Mouse (Mus musculus) activated CD4-positive, CD25-positive, alpha-beta regulatory T cell, adult 4 months (primary cell): ENCODE measurements around the gene Exoc7. TPM values are rescaled to one million over a fixed set of nuclear protein-coding genes. Genes with fewer than 3 reads are reported as not detected.

Experiments
- ATAC-seq: one replicate; pipeline ENCODE4 v1.8.0; 2017
- polyA plus RNA-seq, 2 experiments: library from polyadenylated mRNA; unstranded; fragments of 100-300 nt; shearing (Covaris generic); gene quantifications; one replicate each; pipeline ENCODE4 v1.2.1; 2017

The Exoc7 gene
- polyA plus RNA-seq, 2 experiments from 2014 or later = 49.2 to 80.4 TPM

DNA sequence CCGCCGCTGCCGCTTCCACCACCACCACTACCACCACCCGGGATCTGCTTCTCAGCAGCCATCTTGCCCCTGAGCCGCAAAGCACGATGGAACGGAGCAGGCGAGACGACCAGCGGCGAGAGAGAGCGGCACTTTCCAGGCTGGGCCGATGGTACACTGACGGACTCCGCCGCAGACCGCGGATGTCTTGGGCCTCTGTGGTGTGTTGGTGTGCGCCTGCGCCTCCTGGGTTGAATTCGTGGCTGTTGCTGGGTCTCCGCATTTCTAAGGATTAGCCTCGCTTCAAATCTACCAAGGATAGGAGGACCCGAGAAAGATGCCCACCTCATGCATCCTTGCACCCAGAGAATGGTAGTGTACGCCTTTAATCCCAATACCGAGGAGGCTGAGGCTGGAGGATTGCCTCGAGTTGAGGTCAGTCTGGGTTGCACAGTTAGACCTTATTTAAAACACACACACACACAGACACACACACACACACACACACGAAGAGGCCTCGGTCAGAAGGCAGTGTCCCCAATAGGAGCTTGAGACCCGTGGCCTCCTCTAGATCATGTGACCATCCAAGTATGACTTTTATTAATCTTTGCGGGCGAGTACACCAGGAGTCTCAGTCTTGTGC is 32.9 kb downstream of the Exoc7 start, which contains the start of gene Srp68:
Gene Srp68, minus strand, starts transcription at position 173 of the 622 bp plus-strand sequence.
- ATAC-seq = peak; percentile 94

DNA sequence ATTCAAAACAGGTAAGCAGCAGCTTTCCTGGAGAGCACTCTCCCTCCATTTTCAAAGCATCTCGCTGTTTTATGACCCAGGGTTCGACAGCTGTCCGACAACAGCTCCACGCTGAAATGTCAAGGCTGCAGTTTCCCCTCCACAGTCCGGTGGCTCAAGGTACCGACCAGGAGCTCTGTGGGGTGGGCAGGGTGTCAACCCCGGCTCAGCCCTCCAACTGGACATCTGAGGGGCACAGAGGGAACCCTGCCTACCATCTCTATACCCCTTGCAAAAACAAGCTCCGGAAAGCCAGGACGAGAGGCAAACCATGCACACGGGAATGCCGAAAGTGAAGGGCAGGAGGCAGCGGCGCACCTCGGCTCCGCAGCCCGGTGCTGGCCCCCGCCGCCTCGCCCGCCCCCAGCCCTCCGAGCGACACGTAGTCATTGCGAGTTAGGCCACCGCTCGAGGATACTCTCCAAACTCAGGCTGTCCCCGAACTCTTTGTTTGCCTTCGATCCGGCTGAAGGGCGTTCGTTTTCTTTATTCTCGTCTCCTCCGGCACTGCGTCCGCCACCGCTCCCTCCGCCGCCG is 33.5 kb downstream of the Exoc7 start:
- ATAC-seq = peak; percentile 31

DNA sequence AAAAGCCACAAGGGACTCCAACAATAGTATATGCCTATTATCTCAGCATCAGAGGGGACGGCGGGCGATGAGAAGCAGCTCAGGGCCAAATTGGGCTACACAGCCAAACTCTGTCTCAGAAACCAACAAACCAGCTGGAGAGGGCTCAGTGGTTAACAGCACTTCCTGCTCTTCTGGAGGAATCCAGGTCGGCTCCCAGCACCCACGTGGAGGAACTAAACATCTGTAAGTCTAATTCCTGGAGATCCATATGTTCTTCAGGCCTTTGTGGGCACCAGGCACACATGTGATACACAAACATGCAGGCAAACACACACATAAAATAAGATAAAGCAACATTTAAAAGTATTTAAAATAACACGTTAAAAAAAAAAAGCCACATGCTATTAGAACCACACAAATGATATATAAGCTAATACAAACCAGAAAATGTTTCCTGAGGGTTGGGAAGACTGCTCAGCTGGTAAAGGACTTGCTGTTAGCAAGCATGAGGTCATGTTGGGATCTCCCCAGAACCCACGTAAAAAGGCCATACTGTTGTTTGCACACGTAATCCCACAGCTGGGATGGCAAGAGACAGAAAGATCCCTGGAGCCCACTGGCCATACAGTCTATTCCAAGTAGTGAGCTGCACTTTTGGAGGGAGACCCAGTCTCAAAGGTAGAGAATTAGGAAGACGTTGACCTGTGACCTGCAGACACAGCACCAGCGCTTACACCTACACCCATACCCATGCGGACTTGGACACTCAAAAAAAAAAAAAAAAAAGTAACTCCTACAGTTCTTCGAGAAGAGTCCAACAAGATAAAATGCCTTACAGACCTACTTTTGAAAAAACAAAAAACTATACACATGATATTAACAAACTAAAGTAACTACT is 34.2 kb downstream of the Exoc7 start:
- ATAC-seq = no peak

DNA sequence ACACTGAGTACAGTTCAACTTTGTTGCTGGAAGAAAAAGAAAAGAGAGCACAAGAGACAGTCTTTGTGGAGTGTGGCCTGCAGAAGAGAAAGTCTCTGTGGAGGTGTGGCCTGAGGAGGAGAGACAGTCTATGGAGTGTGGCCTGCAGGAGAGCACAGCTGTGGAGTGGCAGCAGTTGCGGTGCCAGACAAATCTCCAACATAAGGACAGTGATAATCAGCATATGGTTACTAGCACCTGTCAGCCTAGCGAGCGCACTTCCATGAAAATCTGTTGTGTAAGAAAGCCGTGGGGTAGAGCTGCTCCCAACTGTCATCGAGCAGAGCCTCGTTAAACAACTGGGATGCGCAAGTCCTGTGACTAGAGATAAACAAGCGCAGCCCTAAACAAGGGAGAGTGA is 37.5 kb downstream of the Exoc7 start:
- no peak for ATAC-seq

DNA sequence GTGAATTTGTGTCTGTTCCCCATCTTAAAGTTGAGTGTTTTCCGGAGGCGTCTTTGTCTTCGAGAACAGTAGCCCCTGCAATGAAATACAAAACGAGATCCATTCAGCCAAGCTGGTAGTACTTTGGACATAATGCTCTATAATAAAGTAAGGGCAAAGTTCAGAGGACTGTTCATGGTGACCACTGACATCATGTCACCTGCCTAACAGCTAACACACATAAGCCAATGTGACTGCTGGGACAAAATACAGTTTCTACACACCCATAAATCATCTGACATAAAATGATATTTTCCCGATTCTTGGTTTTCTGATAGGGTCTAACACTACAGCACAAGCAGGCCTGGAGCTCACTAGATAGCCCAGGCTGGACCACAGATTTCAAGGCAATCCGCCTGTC is 38.7 kb downstream of the Exoc7 start:
- no peak for ATAC-seq

DNA sequence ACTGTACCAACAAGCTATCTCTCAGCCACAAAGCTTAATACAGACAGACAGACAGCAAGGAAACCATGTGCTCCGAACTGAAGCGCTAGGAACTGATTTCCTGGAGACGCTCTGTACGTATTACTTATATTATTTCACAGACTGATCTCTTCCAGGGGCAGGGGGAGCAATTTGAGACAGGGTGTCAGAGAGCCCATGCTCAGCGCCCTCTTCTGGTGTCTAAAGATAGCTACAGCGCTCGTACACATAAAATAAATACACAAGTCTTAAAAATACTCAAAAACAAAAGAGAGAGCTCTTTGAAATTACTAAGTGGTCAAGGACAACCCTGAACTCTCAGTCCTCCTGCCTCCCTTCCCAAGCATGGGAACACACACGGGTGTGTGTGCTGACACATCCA is 39.4 kb downstream of the Exoc7 start:
- no peak for ATAC-seq

DNA sequence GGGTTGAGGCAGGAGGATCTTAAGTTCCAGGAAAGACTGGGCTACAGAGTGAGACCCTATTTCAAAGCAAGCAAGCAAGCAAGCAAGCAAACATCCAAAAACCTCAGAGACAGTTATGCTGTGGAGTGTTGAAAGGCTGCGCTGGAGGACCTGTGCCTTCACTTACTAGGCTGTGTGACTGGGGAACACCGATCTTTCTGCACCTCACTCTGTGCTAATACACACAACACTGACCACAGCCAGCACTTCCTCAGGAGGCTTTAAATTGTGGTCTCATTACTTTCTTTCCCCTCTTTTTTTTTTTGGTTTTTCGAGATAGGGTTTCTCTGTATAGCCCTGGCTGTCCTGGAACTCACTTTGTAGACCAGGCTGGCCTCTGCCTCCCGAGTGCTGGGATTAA is 41.2 kb downstream of the Exoc7 start:
- no peak for ATAC-seq

DNA sequence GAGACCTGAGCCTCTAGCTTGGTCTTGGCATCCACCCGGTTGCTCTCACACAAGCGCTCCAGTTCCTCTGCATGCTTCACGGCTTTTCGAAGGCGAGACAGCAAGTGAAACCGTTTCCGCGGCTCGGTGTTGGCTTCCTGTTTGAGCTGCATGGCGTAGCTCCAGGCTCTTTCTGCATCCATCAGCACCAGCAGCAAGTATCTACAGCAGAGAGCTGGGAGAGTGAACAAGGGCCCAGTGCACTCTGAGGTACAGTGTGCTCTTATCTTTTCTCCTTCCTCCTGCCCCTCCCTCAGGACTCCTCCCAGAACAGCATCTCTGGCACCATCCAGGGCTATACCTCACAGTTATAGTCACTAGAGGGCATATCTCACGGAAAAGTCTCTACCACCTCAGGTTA is 41.7 kb downstream of the Exoc7 start:
- peak; percentile 54 for ATAC-seq

DNA sequence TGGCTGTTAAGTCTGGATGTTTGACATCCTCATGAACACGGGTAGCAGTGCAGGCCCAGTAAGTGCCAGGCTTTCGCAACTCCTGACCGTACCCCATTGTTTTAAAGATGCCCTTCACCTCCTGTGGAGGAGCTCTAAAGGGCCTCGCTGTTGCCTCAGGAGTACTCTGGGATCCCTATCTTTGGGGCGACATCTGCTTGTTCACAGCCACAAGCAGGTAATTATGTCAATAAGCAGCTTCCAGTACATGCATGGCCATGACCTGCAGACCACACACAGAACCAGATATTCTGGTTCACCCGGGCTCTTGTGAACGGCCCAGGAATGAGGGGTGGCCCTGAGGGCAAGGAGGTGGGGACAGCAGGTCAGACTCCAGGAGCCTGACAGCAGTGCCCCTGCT is 46.8 kb downstream of the Exoc7 start:
- no peak for ATAC-seq

DNA sequence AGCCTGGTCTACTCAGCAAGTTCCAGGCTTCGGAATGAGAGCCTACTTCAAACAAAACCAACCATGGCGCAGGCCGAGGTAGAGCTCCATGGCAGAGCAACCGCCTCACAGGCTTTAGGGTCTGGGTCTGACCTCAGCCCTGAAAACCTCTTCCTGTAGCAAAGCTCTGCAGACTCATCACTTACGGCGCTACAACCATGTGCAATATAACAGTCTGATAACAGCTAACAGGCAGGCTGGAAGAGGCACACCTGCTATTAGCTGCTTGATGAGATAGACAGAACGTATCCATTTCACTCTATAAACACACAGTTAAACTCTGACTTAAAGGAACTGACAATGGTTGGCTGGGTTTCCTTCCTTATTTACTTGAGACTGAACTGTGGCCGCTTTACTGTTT is 47.6 kb downstream of the Exoc7 start:
- no peak for ATAC-seq

DNA sequence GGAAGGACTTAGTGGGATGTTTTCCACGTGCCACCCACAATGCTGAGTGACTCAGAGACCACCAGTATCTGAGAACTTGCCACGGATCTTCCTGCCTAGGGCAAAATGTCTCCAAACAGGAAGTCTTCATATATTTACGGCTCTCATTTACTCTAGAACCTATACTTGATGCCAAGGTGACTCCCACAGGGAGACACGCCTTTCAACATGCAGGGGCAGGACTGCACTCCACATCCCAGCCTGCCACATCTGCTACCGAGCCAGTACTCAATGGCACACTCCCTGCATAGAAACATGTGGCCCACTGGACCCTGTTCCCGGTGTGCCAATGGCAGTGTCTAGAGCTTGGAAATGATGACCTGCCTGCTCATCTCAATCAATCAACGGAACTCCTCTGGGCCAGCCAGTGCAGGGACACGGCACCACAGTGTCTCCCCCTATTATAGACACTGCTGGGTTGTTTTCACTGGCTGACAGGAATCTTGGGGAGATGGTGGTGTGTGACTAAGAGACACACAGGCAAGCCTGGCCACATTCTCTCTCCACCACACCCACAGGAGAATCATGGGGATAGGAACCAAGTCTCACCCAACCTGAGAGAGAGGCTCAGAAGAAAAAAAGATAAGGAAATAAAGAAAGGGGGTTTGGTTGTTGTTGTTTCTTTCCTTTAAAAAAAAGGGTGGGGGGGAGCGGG is 50.9 kb downstream of the Exoc7 start:
- ATAC-seq = peak; percentile 53

DNA sequence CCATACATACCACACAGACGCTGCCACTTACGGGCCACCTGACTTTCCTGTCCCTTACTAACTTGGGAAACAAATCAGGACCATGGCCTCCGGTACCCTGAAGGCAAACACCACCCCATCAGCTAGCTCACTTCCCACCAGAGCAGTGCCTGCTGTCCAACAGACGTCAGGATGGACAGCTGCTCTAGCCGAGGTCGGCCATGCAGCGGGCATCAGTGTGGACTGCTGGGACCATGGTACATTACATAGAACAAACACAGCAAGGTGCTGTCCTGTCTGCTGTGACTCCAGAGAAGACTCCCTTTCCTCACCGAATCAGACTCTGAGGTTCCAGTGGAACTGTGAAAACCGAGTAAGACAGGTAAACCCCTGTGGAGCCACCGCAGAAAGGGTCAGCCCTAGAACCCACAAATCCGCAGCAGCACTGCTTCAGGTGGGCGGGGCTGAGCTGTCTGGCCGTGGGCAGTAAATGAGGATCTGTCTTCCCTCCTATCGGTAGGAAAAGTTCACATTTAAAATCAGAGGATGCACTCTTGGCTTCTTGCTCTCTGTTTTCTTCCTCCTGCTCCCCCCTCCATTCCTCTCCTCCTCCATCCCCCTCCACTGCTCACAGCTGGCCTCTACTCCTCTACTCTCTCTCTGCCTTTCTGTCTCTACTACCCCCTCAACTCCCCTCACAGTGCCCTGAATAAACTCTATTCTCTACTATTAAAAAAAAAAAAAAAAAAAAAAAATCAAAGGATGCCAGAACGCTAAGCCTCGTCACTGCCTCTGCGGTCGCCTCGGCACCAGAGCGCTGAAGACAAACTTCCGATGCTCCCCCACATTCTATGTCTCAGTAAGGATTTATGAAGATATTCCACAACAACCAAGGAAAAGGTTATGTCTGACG is 51.7 kb downstream of the Exoc7 start:
- ATAC-seq = peak; percentile 55

DNA sequence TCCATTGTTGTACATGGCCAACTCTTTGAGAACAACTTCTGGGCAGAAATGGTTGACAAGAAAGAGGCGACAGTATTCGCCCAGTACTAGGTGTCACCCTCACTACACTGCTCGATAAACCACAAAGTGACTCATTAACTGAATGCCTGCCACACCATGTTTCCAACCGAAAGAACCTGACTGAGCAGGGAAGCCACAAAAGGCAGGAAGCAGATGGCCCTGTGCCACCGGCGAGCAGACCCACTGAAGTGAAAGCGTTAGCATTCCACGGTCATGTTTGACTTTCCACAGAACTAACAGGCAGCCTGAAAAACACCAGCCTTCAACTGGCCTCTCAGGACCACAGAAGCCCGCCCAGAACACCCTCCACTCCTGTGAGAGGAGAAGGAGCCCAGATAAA is 52.4 kb downstream of the Exoc7 start:
- peak; percentile 75 for ATAC-seq

DNA sequence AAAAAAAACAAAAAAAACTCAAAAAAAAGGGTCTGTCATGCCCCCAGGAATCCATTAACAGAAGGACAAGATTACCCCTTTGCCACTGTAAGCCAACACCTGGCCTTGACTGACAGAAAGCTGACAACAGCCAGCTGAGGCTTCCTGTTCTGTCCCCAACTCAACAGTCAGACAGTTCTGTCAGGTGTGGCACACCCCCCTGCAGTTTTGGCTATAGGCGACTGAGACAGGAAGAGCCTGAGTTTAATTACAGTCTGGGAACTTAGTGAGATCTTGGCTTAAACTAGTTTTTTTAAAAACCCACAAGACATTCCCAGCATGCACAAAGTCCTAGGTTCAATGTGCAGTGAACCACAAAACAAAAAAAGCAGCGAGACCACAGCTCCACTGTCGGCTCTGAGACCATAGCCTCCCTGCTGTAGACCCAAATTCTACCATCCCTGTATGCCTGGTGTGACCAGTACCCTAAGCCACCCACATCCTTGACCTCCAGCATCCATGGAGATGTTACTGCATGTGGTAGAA is 53.9 kb downstream of the Exoc7 start:
- ATAC-seq = no peak

DNA sequence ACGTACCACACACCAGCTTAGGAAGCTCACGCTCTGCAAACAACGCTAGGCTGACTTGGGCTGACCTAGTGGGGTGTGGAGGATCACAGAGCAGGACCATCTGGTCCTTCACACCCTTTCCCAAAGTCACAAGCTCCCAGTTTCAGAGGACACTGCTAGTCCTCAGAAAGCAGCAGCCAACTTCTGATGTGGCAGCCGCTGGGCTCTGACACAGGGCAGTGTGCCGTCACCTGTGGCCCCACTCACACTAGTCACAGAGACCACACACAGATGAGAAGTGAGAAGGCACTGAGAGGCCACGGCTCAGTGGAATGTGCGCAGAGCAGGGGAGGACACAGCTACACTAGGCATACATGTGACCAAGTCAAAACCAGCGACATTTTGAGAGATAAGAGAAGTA is 56.1 kb downstream of the Exoc7 start:
- ATAC-seq = no peak

DNA sequence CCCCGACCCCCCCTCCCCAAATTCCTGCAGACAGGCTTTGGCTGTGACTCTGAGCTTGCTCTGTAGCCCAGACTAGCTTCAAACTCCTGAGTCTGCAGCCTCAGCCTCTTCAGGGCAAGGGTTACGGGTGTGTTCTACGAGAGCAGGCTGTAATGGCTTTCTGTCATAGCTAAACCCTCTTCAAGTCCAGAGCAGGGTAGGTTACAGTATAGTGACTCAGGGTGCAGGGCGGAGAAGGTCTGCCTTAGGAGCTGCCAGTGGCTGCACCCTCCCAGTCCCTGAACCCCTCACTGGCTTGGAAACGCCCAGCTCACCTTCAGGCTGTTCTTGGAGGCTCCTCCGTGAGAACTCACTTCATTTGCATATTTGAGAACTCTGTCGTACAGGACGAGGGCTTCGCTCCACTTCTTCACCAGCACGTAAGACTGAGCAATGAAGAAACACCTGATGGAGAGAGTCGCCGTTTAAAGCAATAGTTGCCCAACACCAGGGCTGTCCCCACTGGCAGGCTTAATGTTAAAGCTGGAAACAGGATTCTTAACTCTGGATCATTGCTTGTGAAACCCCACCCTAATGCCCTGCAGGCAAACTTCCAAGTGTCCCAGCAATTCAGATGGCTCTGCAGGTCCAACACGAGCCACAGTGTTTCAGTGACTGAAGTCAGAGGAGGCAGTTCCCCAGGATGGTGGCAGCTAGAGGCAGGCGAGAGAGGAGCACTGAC is 59.4 kb downstream of the Exoc7 start:
- no peak for ATAC-seq

DNA sequence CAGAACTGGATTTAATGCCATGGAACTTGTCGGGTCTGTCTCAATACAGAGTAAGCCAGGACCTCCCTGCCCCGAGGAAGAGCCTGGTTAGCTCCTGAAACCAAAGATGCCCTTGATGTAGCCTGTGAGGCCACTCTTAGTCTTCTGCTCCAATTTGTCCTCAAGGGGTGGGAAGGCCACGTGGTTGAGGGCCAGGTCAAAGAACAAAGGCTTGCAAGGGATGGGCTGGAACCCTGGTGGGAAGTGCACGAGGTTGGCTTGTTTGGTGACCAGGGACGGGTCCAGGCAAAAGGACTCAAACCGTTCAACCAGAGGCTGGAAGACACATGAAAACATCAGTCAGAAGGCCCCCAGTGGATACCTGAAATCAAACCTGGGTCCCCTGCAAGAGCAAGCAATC is 61.4 kb downstream of the Exoc7 start:
- no peak for ATAC-seq

DNA sequence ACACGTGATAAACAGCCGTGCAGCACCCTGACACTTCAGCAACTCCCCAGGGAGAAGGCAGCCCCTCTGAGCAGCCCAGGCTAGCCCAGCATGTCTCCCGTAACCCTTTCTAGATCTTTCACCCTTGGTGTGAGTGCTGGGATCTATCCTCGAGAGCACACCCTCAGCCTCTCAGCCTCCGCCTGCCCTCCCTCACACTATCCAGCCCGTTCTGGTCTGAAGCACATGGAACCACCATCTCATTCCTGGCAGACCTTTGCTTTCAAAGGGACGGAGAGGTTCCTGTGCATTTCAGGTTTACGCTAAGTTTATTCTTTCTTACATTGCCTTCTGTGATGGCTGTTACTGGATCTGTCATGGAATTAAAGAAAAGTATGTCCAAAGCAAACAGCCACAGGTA is 62.5 kb downstream of the Exoc7 start:
- ATAC-seq = no peak

DNA sequence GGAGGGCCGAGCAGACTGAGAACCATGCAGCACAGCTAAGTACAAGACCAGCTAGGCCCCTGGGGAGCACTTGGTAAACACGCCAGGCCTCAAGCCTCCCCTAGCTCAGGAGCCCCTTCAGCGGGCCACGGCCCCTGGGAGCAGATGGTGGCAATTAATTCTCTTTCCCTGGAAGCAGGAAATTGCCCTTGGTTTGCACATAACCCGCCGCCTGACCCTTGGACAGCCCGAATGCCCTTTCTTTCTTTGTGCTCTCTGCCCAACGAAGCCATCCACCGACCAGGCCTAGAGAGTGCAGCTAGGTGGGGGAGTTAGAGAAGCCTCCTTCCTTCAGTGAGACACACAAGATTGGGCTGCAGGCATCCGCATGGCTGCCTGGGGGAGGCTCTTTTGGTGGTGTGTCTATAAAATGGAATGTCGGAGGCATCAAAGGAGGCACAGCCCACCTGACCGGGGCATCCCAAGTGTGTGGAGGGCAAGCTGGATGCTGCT is 65.2 kb downstream of the Exoc7 start:
- no peak for ATAC-seq

DNA sequence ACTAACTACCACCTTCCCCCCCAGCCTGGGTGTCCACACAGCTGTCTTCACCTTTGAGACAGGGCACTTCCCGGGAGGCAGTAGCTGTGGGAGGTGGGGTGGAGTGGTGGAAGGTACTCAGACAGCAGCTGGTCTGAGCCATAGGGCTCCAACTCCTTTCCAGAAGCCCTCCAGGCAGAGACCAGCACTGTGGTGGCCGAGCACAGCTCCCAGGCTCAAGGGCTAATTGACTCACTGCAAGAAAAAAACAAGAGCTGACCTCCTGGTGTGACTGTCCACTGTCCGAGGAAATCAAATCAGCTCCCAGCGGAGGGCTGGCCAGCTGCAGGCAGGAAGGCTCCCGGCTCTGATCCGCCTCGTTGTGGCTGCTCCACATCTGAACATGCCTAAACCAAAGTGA is 67.2 kb downstream of the Exoc7 start:
- no peak for ATAC-seq
